Mouse (Mus musculus) liver, adult 2 months (tissue): ENCODE results near the gene Kmt5a. TPM values are rescaled to one million over a fixed set of nuclear protein-coding genes. Genes with fewer than 3 reads are reported as not detected.

Experiments
- DNase-seq: peaks from one replicate; pipeline ENCODE4 v3.0.0-alpha.2; 2011; ENCODE audit warnings: low read depth, low spot score; ENCODE audit errors: extremely low read depth
- H3K27ac ChIP-seq: fragments of 200-500 bp; replicated peaks from 2 replicates; pipeline ENCODE4 v1.5.1; 2012; ENCODE audit warnings: low read depth, mild to moderate bottlenecking, control low read depth, inconsistent platforms, low read length; ENCODE audit not compliant: insufficient read depth
- H3K27me3 ChIP-seq: fragments of 200-500 bp; 2 replicates; pipeline ENCODE4 v1.6.1; 2012; ENCODE audit warnings: mild to moderate bottlenecking, moderate library complexity, low read length, inconsistent platforms; ENCODE audit not compliant: control insufficient read depth, insufficient read depth
- H3K36me3 ChIP-seq: fragments of 200-500 bp; 2 replicates; pipeline ENCODE4 v1.6.1; 2012; ENCODE audit warnings: low read length, inconsistent platforms; ENCODE audit not compliant: control insufficient read depth, insufficient read depth
- H3K4me1 ChIP-seq: fragments of 200-500 bp; 2 replicates; pipeline ENCODE4 v1.6.1; 2011; ENCODE audit warnings: low read length; ENCODE audit not compliant: control insufficient read depth, insufficient read depth
- H3K4me3 ChIP-seq: fragments of 200-500 bp; 2 replicates; pipeline ENCODE4 v1.5.1; 2011; ENCODE audit warnings: low read depth, mild to moderate bottlenecking, control low read depth, low read length, moderate library complexity; ENCODE audit not compliant: insufficient read depth
- H3K79me2 ChIP-seq: fragments of 200-500 bp; 2 replicates; pipeline ENCODE4 v1.6.1; 2012; ENCODE audit warnings: inconsistent platforms, mild to moderate bottlenecking, low read length, moderate library complexity; ENCODE audit not compliant: control insufficient read depth, insufficient read depth
- H3K9ac ChIP-seq: fragments of 200-500 bp; 2 replicates; pipeline ENCODE4 v1.6.1; 2012; ENCODE audit warnings: low read depth, mild to moderate bottlenecking, control low read depth, inconsistent platforms, low read length
- CTCF ChIP-seq: fragments of 200-500 bp; IDR thresholded peaks from 2 replicates; pipeline ENCODE4 v1.5.1; 2011; ENCODE audit warnings: low read depth, low read length, control low read depth
- POLR2A ChIP-seq: fragments of 200-500 bp; IDR thresholded peaks from 2 replicates; pipeline ENCODE4 v1.6.1; 2011; ENCODE audit warnings: low read length, control low read depth; ENCODE audit not compliant: insufficient read depth; ENCODE audit errors: extremely low read depth
- WGBS: fragments of 180-500 bp; shearing (Covaris S2); methylation state at CpG from one replicate; pipeline ENCODE4 v1.1.7; 2018; 5-methylcytosine and 5-hydroxymethylcytosine counted together
- polyA plus RNA-seq: library from polyadenylated mRNA; depleted of rRNA; stranded (reverse); fragments of >200 nt; gene quantifications from 2 replicates; pipeline ENCODE4 v1.2.3, GENCODE M21; 2012
- total RNA-seq: library from RNA; depleted of rRNA; stranded (reverse); fragments of >200 nt; gene quantifications from 2 replicates; pipeline ENCODE4 v1.2.3, GENCODE M21; 2014

Kmt5a gene
- total and polyA plus RNA-seq, 2 experiments: 9.6 to 14.7 TPM

GRCm38 (mm10) chr5:124421786-124422185 lies 17.9 kb upstream of the Kmt5a start:
- 80% methylated on average over 2 of the region's 2 CpGs for WGBS
- Histone ChIP-seq H3K79me2 (peaks cover 33% of the 10 kb centered on the region; the same call in 1 of the 2 replicates), H3K4me3 (no peak overlapping the region), H3K4me1 (peaks cover 6% of the 10 kb centered on the region), H3K27ac (no peak overlapping the region), H3K36me3 (no peaks in the 10 kb centered on the region; the same call in 1 of the 2 replicates), H3K27me3 (no peaks in the 10 kb centered on the region), H3K9ac (no peak overlapping the region)
- TF ChIP-seq CTCF (no peak), POLR2A (no peak)
- DNase-seq: no peak

- peak; percentile 52 for DNase-seq
Observed at GRCm38 (mm10) chr5:124424200-124424722, 15.5 kb upstream of the Kmt5a start.

GRCm38 (mm10) chr5:124424723-124425411 lies 14.9 kb upstream of the Kmt5a start:
- peak overlapping the region; percentile 89 for H3K27ac ChIP-seq
- under 1% methylated on average over 63 of the region's 63 CpGs for WGBS
- H3K4me3 ChIP-seq: peak overlapping the region; percentile 95
- H3K79me2 ChIP-seq: peaks cover 24% of the 10 kb centered on the region; the same call in 1 of the 2 replicates
- no peaks in the 10 kb centered on the region for H3K27me3 ChIP-seq
- TF ChIP-seq CTCF: no peak
- TF ChIP-seq POLR2A: no peak
- H3K4me1 ChIP-seq: peaks cover 6% of the 10 kb centered on the region
- no peaks in the 10 kb centered on the region for H3K36me3 ChIP-seq
- DNase-seq: no peak
- peak overlapping the region; percentile 99 for H3K9ac ChIP-seq

More at GRCm38 (mm10) chr5:124424200-124424722, 15.5 kb upstream of the Kmt5a start:
- Histone ChIP-seq H3K27ac (peak overlapping the region; percentile 89), H3K4me1 (peaks cover 6% of the 10 kb centered on the region), H3K27me3 (no peaks in the 10 kb centered on the region), H3K79me2 (peaks cover 28% of the 10 kb centered on the region; the same call in 1 of the 2 replicates), H3K4me3 (peak overlapping the region; percentile 95), H3K36me3 (no peaks in the 10 kb centered on the region; the same call in 1 of the 2 replicates), H3K9ac (peak overlapping the region; percentile 99)
- TF ChIP-seq CTCF (no peak), POLR2A (no peak)
- WGBS: under 1% methylated on average over 14 of the region's 14 CpGs

DNA sequence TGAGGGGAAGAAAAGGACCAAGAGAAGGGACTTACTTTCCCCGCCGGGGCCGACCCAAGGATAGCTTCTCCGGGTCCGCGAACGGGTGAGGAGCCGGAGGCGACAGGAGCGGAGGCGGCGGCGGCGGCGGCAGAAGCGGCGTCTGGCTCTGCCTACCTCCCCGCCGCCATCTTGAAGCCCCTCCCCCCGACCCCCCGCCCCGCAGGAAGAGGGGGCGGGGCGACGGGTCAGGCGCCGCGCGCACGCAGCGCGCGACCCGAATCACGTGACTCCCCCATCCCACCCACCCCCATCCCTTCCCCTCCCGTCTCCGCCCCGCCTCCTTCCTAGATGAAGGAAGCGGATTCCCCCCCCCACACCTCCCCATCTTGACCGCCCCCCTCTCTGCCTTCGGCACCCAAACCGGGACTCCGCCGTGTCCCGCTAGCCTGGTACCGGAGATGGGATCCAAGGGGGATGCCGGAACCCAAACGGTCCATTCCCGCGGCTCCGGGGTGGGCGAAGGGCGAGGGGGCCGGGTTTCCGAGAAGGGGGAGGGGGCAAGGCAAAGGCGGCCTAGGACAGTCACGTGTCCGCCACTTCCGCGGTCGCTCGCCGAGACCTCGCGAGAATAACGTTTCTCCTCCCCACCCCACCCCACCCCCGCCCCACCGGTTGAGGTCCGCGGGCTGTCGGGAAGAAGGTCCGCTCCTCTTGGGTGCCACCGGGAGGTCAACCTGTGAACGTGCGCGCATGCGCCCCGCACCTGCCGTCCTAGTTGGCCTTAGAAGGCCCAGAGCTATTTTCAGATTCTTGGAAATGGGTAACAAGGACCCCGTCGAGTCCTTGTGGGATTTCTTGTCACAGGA lies 14.1 kb upstream of the Kmt5a start, which contains the start of gene Sbno1:
TSS of gene Sbno1 (minus strand) at position 590 of the 848 bp plus-strand sequence.
- TF ChIP-seq POLR2A (peak; percentile 64; the same call in 1 of the 2 replicates), CTCF (no peak)
- Histone ChIP-seq H3K27me3 (no peaks in the 10 kb centered on the region), H3K4me1 (peaks cover 6% of the 10 kb centered on the region), H3K79me2 (peaks cover 21% of the 10 kb centered on the region; the same call in 1 of the 2 replicates), H3K36me3 (no peaks in the 10 kb centered on the region), H3K27ac (peak within 1 kb of the TSS; percentile 94), H3K9ac (peak within 1 kb of the TSS; percentile 99), H3K4me3 (peak within 1 kb of the TSS; percentile 99)
- WGBS: 2% methylated on average over 72 of the region's 81 CpGs
- DNase-seq: peak; percentile 87

GRCm38 (mm10) chr5:124426475-124427071 lies 13.2 kb upstream of the Kmt5a start:
- no peaks in the 10 kb centered on the region for H3K36me3 ChIP-seq
- no peak for TF ChIP-seq POLR2A
- no peak for TF ChIP-seq CTCF
- H3K27me3 ChIP-seq: no peaks in the 10 kb centered on the region
- no peak overlapping the region for H3K4me3 ChIP-seq
- H3K79me2 ChIP-seq: peaks cover 18% of the 10 kb centered on the region; the same call in 1 of the 2 replicates
- no peak for DNase-seq
- H3K27ac ChIP-seq: peak overlapping the region; percentile 71; the same call in 1 of the 2 replicates
- 92% methylated on average over 10 of the region's 10 CpGs for WGBS
- H3K9ac ChIP-seq: no peak overlapping the region; the same call in 1 of the 2 replicates
- peaks cover 6% of the 10 kb centered on the region for H3K4me1 ChIP-seq
